Mouse (Mus musculus): ENCODE measurements around the gene Wfs1. TPM values are rescaled to one million over a fixed set of nuclear protein-coding genes. Genes with fewer than 3 reads are reported as not detected.
A peak's percentile ranks its signal among the peaks of the same experiment; 100 is the strongest.

Gene Wfs1
- polyA plus RNA-seq, 1 experiment: 83.4 TPM

GRCm38 (mm10) chr5:37001002-37001401 lies 12.0 kb upstream of the Wfs1 start:
- TF ChIP-seq MYOD1 (IDR thresholded peaks at IDR 0.05; ENCODE audit: control insufficient read depth in 1 of 3, insufficient read length in 2 of 3, low read depth in 2 of 3) (peak; percentile 36 to 87 (median 87)), POLR2A (IDR thresholded peaks at IDR 0.05; ENCODE audit: insufficient read length, low read depth) (no peak), TCF12 (IDR thresholded peaks at IDR 0.05; ENCODE audit: insufficient read depth, poor library complexity, severe bottlenecking) (peak; percentile 9), MAX (IDR thresholded peaks at IDR 0.05; ENCODE audit: low read depth) (no peak), USF1 (IDR thresholded peaks at IDR 0.05; ENCODE audit: low read depth) (peak; percentile 46), CEBPB (IDR thresholded peaks at IDR 0.05; ENCODE audit: insufficient read depth, poor library complexity, severe bottlenecking) (0 out of 2 replicates have a peak, but pooled peaks have one; percentile 14), MYOG (IDR thresholded peaks at IDR 0.05; ENCODE audit: control insufficient read depth in 1 of 3, insufficient read depth in 1 of 3, insufficient read length in 2 of 3, low read depth in 2 of 3) (peak in 2 of 3 experiments; percentile 64 to 78)
- Histone ChIP-seq H3ac (ENCODE audit: control insufficient read depth, insufficient read length) (no peak overlapping the region), H3K4me3 (no peak overlapping the region), H3K36me3 (ENCODE audit: control insufficient read depth, insufficient read depth) (no peaks in the 10 kb centered on the region), H3K79me2 (ENCODE audit: control insufficient read depth, insufficient read depth) (no peaks in the 10 kb centered on the region), H3K4me2 (ENCODE audit: low read depth) (peak overlapping the region; percentile 55), H3K27me3 (ENCODE audit: control insufficient read depth, insufficient read depth, insufficient read length) (no peaks in the 10 kb centered on the region)

- H3K4me2 ChIP-seq (ENCODE audit: low read depth): no peak overlapping the region
- no peak overlapping the region for H3ac ChIP-seq (ENCODE audit: control insufficient read depth, insufficient read length)
- no peaks in the 10 kb centered on the region for H3K27me3 ChIP-seq (ENCODE audit: control insufficient read depth, insufficient read depth, insufficient read length)
- no peak overlapping the region for H3K4me3 ChIP-seq
- TF ChIP-seq REST (IDR thresholded peaks at IDR 0.05; ENCODE audit: insufficient read depth, insufficient read length) (no peak), TCF3 (IDR thresholded peaks at IDR 0.05; ENCODE audit: insufficient read length, low read depth) (no peak), POLR2AphosphoS2 (IDR thresholded peaks at IDR 0.05; ENCODE audit: insufficient read length, low read depth) (no peak), TCF12 (IDR thresholded peaks at IDR 0.05; ENCODE audit: insufficient read depth, poor library complexity, severe bottlenecking) (no peak), CEBPB (IDR thresholded peaks at IDR 0.05; ENCODE audit: insufficient read depth, poor library complexity, severe bottlenecking) (no peak), SRF (IDR thresholded peaks at IDR 0.05; ENCODE audit: control insufficient read depth, insufficient read length, low read depth) (no peak), MAX (IDR thresholded peaks at IDR 0.05; ENCODE audit: low read depth) (no peak), E2F4 (IDR thresholded peaks at IDR 0.05; ENCODE audit: insufficient read depth) (no peak), MYOG (IDR thresholded peaks at IDR 0.05; ENCODE audit: control insufficient read depth in 1 of 3, insufficient read depth in 1 of 3, insufficient read length in 2 of 3, low read depth in 2 of 3) (no peak), POLR2A (IDR thresholded peaks at IDR 0.05; ENCODE audit: insufficient read length, low read depth) (no peak), MYOD1 (IDR thresholded peaks at IDR 0.05; ENCODE audit: control insufficient read depth in 1 of 3, insufficient read length in 2 of 3, low read depth in 2 of 3) (no peak)
- H3K36me3 ChIP-seq (ENCODE audit: control insufficient read depth, insufficient read depth): no peaks in the 10 kb centered on the region
- no peaks in the 10 kb centered on the region for H3K79me2 ChIP-seq (ENCODE audit: control insufficient read depth, insufficient read depth)
Measured at GRCm38 (mm10) chr5:36997996-36998395, 9.0 kb upstream of the Wfs1 start.

DNA sequence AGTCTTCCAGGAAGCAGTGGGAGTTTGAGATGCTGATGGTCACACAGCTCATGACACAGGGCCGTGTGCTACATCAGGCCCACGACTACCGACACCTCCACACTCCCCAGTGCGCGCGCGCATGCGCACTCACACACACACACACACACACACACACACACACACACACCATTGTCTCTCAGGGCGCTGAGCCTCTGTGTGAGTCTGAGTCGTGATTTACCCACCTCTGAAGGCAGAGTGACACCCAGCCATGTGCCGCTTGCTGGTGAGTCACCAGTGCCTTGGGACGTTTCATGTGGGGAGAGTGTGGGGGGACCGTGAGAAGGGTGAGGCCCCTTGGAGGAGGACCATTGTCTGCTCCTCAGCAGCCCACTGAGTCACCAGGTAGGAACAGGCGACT lies 7.4 kb upstream of the Wfs1 start:
- Histone ChIP-seq H3K79me2 (ENCODE audit: control insufficient read depth, insufficient read depth) (no peaks in the 10 kb centered on the region), H3K36me3 (ENCODE audit: control insufficient read depth, insufficient read depth) (no peaks in the 10 kb centered on the region), H3K4me2 (ENCODE audit: low read depth) (no peak overlapping the region), H3K4me3 (no peak overlapping the region), H3ac (ENCODE audit: control insufficient read depth, insufficient read length) (no peak overlapping the region), H3K27me3 (ENCODE audit: control insufficient read depth, insufficient read depth, insufficient read length) (no peaks in the 10 kb centered on the region)
- TF ChIP-seq SRF (IDR thresholded peaks at IDR 0.05; ENCODE audit: control insufficient read depth, insufficient read length, low read depth): no peak
- no peak for TF ChIP-seq MYOG (IDR thresholded peaks at IDR 0.05; ENCODE audit: control insufficient read depth in 1 of 3, insufficient read depth in 1 of 3, insufficient read length in 2 of 3, low read depth in 2 of 3)
- no peak for TF ChIP-seq TCF3 (IDR thresholded peaks at IDR 0.05; ENCODE audit: insufficient read length, low read depth)
- no peak for TF ChIP-seq POLR2AphosphoS2 (IDR thresholded peaks at IDR 0.05; ENCODE audit: insufficient read length, low read depth)
- no peak for TF ChIP-seq MAX (IDR thresholded peaks at IDR 0.05; ENCODE audit: low read depth)
- TF ChIP-seq TCF12 (IDR thresholded peaks at IDR 0.05; ENCODE audit: insufficient read depth, poor library complexity, severe bottlenecking): no peak
- TF ChIP-seq POLR2A (IDR thresholded peaks at IDR 0.05; ENCODE audit: insufficient read length, low read depth): no peak
- no peak for TF ChIP-seq USF1 (IDR thresholded peaks at IDR 0.05; ENCODE audit: low read depth)
- no peak for TF ChIP-seq MYOD1 (IDR thresholded peaks at IDR 0.05; ENCODE audit: control insufficient read depth in 1 of 3, insufficient read length in 2 of 3, low read depth in 2 of 3)
- no peak for TF ChIP-seq E2F4 (IDR thresholded peaks at IDR 0.05; ENCODE audit: insufficient read depth)
- TF ChIP-seq REST (IDR thresholded peaks at IDR 0.05; ENCODE audit: insufficient read depth, insufficient read length): no peak

DNA sequence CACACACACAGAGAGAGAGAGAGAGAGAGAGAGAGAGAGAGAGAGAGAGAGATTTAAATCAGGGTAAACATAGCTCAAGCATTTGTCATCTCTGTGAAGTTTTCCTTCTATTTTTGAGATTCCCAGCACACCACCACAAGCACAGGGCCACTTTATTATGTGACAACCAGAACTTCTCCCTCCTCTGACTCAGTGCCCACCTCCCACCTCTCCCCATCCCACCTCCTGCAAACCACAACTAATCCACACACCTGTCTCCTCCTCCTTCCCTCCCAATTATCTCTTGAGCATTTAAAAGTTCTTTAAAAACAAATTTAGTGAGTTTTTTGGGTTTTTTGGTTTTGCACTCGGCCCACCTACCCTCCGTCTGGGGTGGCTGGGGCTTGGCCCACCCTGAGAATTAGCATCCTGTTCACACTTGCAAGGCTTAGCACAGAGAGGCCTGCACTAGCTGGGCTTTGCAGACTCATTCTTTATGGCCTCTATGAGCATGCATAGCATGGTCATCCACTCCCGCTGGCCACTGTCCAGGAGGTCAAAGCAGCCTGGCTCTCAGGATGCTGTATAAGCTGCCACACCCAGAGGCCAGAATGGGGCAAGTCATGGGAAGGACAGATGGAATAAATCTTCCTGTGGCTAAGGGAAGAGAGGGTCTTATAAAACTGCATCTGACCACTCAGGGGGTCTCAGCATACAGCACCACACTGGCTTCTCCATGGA lies 1.8 kb upstream of the Wfs1 start:
- Histone ChIP-seq H3K36me3 (ENCODE audit: control insufficient read depth, insufficient read depth) (no peaks in the 10 kb centered on the region), H3K4me2 (ENCODE audit: low read depth) (no peak overlapping the region)

More for the DNA sequence above, 1.8 kb upstream of the Wfs1 start:
- no peaks in the 10 kb centered on the region for H3K27me3 ChIP-seq (ENCODE audit: control insufficient read depth, insufficient read depth, insufficient read length)
- TF ChIP-seq MYOG (IDR thresholded peaks at IDR 0.05; ENCODE audit: control insufficient read depth in 1 of 3, insufficient read depth in 1 of 3, insufficient read length in 2 of 3, low read depth in 2 of 3): peak in 1 of 3 experiments; percentile 25
- no peak for TF ChIP-seq POLR2A (IDR thresholded peaks at IDR 0.05; ENCODE audit: insufficient read length, low read depth)
- peak in 1 of 3 experiments; percentile 57 for TF ChIP-seq MYOD1 (IDR thresholded peaks at IDR 0.05; ENCODE audit: control insufficient read depth in 1 of 3, insufficient read length in 2 of 3, low read depth in 2 of 3)
- TF ChIP-seq POLR2AphosphoS2 (IDR thresholded peaks at IDR 0.05; ENCODE audit: insufficient read length, low read depth): no peak
- TF ChIP-seq TCF3 (IDR thresholded peaks at IDR 0.05; ENCODE audit: insufficient read length, low read depth): no peak
- H3K4me3 ChIP-seq: no peak overlapping the region
- no peak overlapping the region for H3ac ChIP-seq (ENCODE audit: control insufficient read depth, insufficient read length)
- no peaks in the 10 kb centered on the region for H3K79me2 ChIP-seq (ENCODE audit: control insufficient read depth, insufficient read depth)

Measured in myocyte (in vitro differentiated cells).